Mouse (Mus musculus): ENCODE data around the gene Tiam1.

The Tiam1 gene

DNA sequence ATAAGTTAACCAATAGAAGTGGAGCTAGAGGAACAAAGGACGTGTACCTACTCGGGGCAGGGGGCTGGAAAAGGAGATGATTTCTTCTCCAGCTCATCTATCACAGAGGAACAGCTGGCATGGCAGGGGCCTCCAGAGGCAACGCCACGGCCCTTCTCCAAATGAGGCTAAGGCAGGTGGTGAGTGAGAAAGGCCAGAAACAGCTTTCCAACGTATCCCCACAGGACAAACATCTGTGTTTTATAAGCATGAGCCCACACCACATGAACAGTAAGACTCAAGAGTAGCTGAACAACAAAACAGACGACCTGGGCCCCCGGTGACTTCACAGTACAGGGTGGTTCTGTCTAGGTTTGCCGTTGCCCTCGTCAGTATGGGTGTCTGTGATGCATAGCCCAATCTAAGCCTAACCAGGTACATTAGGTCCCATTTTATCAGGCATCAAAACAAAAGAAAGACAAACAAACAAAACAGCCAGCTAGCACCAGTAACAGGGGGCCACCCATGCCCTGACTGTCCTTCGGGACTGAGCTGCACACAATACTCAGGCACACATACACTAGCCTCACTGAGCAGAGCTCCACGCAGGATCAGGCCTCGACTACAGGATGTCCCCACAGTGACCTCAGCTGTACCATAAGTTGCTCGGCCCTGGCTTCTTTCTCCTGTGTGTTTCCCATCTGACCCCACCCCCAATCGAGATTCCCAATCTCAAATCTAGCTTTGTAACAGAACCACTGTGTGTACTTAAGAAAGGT lies 260.9 kb downstream of the Tiam1 start:
- DNase-seq (ENCODE audit: low spot score), result no peak

DNA sequence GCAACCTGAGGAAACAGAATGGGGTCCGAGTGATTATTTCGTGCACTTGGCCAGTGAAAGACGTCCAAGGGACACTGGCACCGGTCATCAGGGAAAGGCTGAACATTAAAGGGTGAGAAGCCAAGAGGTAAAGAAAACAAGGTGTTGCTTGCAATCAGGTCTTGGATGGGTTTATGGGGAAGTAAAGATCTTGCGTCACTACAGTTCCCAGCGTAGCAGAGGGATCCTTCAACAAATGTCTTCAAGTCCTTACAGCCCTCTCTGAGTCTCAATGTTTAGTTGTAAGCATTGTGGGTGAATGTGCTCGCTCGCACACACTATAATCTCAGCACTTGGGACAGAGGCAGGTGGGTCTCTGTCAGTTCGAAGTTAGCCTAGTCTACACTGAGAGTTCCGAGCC lies 266.4 kb downstream of the Tiam1 start:
- DNase-seq (ENCODE audit: low spot score), result no peak

DNA sequence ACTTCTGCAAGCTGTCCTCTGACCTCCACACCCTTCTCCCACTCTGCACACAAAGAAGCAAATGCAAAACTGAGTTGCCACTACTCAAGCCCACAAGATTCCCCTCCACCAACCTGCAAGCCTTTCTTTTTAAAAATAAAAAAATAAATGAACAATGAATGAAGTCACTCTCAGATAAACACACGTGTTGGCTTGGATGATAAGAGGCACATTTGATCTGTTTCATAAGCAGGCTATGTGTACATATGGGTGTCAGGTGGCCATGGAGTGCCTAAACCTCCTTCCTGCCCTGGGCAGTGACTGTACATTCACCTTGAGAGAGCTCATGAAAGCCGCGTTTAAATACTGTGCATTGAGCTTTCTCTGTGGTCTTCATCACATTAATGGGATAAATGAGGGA lies 267.5 kb downstream of the Tiam1 start:
- DNase-seq (ENCODE audit: low spot score), result no peak

DNA sequence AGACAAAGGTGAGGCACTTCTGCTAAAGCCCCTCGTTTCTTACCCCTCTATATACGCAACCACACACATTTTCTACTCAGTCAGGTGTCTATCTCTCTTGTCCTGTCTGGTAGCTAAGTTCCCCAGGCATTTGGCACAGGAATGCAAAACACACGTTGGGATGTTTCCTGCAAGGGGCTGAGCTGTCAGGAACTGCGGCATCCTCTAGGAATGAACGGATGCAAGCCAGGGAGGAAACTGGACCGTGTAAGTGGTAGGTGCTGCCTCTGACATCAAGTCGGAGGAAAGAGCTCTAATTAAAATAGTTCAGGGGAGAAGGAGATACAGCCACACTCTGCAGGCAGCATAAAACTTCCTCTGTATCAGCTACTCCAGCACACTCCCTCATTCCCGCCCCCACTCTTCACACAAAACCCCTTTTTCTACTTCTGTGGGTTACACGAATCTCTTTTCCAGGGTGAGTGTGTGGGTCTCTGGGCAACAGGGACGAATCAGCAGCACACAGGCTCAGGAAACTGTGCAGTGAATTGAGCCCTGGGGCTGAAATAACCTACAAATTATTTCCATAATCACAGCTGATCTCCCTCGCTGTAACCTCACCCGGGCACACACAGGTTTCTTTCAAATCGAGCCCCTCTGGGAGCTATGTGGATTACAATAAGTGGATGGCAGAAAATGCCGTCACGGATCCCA lies 269.4 kb downstream of the Tiam1 start:
- no peak for DNase-seq (ENCODE audit: low spot score)

DNA sequence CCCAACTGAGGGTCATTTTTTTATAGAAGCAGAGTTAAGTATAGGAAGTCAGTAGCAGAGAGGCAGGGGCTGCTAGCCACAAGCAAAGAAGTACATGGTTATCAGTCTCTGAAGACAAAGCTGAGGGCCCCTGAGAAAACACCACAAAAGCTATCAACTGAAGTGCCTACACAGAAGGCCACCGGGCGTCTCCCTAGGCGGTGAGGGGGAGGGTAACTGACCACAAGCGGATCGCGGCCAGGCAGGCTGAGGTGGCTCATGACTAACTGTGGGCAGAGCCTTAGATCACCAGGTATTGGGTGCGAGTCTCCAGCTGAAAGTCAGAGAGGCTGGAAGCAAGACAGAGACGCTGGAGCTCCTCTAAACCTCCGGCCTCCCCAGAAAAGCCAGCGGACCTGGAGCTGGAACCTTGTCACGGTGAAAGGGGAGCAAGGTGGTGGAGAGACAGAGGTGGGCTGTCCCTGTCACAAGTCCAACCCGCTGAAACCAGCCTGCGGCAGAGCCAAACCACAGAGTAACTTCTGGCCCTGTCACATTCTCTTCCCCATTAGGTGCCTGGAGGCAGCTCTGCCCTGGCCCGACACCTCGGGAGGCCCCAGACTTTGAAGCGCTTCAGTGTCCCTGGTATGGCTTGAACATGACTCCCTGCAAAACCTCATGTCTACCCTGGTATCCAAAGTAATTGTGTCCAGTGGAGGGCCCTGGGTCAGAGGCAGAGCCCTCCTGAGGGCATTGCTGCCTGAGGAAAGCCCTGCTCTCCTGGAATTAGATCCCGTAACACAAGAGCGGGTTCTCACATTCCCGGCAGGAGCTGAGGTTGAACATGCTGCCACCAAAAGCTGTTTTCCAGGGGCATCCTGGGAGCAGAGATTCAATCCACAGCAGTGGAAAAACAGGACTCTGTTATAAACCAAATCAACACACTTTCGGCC lies 271.3 kb downstream of the Tiam1 start:
- no peak for DNase-seq (ENCODE audit: low spot score)

DNA sequence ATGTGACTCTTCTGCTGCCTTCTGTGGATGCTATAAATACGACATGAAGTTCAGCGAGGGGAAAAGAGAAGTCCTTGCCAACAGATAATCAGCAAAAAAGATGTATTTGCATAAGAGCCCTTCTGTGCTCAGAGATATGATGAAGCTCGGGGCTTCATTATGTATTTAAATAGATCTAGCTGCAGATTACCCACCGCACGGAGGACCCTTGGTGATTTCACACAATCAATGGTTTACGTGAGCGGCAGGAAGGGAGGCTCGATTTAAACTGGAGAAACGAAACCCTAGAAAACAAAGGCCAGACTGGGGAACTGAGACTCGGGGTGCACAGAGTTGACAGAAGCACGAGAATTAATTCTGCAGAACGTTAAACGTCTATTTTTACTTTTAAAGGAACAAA lies 272.2 kb downstream of the Tiam1 start:
- no peak for DNase-seq (ENCODE audit: low spot score)

DNA sequence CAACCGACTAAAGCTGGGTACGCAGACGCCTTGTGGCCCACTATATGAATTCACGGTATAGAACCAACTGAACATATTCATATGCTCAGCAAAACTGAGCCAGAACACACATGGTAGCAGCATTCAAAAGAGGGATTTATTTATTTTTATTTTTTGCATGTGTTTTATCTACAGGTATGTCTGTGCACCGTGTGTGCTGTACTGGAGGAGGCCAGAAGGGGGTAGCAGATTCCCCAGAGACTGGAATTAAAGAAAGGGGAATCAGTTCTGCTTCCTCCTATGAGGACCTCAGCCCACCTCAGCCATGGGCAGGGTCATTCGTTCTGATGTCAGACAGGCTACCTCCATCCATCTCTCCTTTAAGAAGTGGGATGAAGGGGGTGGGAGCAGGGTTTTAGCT lies 273.5 kb downstream of the Tiam1 start:
- DNase-seq (ENCODE audit: low spot score), result no peak

DNA sequence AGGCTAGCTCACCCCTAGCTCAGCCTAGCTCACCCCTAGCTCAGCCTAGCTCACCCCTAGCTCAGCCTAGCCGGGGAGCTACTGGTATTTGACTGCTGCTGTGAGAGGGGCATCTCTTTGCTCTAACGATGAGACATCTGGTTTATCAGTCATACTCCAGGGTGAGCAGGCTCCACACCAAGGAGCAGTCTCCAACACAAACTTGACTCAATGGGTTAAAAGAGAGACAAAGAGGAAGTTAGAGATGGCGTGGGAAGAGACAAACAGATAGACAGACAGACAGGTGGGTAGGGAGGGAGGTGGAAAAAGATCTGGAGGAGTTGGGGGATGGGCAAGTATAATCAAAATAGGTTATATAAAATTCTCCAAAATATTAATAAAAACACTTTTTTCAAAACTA lies 275.1 kb downstream of the Tiam1 start:
- DNase-seq (ENCODE audit: low spot score), result no peak

DNA sequence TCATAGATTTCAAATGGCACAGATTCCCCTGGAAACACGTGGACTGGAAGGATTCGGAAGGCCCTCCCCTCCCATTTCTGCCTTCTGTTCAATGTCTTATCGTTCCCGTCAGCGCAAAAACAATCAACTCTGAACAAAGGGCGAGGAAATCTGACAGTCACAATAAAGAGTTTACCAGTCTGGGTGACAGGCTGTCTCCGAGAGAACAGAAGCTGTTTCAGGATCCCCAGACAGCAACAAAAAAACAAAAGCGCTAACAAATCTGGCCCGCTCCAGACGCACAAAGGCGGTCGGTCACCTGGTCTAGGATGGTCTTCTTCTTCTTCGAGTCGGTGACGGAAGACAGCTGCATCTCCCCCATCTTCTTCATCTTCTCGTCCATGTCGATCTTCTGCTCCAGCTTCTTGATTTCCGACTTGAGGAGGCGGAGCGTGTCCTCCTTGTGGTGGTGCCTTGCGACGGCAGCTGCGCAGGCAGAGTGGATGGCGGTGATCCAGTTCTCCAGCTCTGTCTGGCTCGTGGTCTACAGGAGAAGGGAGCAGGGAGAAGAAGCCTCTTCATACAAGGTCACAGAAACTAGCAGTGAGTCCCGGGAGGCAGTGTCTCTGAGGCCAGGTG lies 276.2 kb downstream of the Tiam1 start:
- no peak for DNase-seq (ENCODE audit: low spot score)

DNA sequence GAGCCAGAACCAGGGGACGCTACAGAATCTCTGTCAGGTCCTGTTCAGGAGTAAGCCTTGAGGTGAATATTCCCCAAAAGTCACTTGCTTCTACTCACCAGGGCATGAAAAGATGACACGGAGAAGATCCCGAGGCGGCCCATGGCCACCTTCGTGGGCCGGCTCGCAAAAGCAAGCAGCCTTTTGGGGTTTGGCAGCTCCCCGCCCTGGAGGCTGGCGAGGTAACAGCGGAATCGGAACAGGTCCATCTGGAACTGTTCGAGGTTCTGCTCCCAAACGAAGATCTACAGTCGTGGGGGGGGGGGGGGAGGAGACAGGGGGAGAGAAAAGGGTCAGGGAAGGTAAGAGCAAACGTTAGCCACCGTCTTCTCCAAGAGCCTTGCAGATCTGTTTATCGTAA lies 278.4 kb downstream of the Tiam1 start:
- no peak for DNase-seq (ENCODE audit: low spot score)

DNA sequence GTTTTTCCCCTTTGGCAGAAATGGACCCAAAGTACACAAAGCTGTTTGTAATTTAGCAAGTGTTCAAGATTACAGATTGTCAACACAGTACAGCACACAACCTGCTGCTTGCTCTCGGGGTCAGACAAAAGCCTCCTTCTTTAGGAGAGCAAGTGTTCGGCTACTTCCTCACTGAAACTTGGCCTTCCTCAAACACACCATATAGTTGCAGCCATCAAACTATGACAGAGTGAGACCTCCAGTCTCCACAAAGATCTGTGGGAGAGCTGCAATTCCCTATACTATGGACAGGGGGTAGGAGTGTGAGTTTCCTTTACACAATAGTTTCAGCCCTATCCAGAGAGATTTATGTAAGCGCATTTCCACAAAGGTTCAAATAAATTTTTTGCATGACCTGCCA lies 278.9 kb downstream of the Tiam1 start:
- DNase-seq (ENCODE audit: low spot score), result no peak

DNA sequence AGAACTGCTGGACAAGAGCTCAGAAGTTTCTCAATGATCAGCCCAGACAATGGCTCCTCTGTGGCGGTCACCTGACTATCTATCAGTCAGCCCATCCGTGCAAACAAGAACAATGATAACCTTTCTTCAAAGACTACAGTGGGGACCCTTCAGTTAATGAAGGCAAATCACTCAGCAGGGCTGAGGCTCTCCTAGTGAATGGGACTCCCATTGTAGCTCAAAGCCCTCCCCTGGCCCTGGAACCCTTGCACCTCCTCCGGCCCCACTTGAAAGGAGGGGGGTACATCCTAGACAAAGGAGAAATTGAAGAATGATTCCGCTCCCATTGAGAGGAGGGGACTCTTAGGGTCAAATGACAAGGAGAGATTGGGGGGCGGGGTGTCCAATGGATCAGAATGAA lies 280.3 kb downstream of the Tiam1 start:
- no peak for DNase-seq (ENCODE audit: low spot score)

DNA sequence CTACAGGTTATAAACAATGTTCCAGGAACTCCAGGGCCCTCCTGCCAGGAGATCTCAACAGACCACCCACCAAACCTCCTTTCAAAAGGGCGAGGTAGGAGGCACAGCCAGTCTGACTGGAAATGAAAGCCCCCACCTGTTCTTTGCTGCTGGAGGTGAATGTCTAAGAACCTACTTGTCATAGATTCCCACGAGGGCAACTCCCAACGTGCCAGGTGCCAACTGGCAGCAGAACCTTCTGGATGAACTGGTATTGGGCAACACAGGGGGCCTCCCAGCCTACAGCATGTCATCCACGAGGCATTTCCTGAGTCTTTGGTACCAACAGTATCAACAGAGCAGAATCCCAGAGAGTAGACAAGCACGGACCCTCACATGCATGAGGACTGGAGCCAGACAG lies 282.0 kb downstream of the Tiam1 start:
- no peak for DNase-seq (ENCODE audit: low spot score)

DNA sequence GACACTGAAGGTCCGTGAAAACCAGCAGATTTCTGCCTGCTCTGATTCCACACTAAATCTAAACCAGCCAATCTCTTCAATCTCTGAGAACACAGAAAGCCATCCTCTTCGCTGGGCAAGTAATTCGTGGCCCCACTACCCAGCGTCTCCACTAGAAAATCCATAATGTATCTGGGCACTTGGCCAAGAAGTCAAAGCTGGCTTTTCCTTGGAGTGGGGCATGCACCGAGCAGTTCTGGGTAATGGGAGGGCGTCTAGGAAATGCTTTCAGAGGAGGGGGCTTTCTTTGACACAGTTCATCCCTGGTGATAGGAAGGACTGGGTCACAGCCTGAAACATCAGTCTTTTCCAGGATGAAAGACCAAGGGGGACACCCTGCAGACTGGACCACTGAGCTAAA lies 282.9 kb downstream of the Tiam1 start:
- no peak for DNase-seq (ENCODE audit: low spot score)

DNA sequence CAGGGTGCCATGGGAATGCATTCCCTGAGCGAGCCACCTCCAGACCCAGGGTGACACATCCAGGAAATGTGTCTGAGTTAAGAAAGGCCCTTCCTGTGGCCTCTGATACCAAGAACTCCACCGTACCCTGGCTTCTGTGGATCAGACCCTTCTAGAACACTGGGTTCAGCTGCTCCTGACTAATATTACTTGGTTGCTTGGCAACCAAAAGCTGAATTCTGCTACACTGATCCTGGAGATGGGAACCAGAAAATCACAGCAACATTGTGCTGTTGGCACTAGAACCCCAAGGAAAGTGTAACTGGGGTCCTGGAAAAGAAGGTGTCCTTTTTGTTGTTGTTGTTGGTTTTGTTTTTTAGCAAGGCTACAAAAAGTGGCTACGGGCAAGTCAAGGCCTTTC lies 285.9 kb downstream of the Tiam1 start:
- DNase-seq (ENCODE audit: low spot score), result no peak

DNA sequence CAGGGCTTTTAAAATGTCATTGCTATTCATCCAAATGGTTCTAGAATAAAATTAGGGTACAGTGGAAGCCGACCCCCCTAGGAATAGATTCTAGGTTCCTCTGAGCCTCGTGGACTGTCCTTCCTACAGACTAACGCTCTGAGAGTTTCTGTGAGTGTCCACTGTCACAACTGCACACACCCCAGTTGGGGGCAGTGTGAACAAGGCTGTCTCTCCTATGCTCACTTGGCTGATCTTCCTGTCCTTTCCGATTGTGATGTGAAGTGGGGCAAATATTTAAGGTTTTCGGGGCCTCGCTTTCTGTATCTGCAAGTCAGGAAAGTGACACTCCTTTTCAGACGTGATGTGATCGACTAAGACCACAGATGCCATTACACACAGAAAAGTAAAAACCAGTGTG lies 288.8 kb downstream of the Tiam1 start:
- no peak for DNase-seq (ENCODE audit: low spot score)

DNA sequence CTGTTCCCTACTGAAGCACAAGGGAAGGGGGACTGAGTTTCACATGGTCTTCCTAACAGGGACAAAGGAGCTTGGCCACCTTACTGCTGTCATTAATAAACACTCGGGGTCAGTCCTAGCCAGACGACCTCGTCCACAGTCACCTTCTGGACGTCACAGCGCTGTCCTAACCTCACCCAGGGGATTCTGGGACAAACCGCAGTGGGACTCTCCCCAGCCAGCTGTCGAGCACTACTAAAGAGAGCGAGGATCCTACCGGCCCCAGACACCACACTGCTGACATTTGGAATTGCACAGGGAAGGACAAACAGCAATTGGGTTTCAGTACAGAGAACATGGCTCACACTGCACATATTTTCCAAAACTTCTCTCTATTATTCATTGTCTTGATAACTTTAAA lies 292.2 kb downstream of the Tiam1 start:
- no peak for DNase-seq (ENCODE audit: low spot score)

DNA sequence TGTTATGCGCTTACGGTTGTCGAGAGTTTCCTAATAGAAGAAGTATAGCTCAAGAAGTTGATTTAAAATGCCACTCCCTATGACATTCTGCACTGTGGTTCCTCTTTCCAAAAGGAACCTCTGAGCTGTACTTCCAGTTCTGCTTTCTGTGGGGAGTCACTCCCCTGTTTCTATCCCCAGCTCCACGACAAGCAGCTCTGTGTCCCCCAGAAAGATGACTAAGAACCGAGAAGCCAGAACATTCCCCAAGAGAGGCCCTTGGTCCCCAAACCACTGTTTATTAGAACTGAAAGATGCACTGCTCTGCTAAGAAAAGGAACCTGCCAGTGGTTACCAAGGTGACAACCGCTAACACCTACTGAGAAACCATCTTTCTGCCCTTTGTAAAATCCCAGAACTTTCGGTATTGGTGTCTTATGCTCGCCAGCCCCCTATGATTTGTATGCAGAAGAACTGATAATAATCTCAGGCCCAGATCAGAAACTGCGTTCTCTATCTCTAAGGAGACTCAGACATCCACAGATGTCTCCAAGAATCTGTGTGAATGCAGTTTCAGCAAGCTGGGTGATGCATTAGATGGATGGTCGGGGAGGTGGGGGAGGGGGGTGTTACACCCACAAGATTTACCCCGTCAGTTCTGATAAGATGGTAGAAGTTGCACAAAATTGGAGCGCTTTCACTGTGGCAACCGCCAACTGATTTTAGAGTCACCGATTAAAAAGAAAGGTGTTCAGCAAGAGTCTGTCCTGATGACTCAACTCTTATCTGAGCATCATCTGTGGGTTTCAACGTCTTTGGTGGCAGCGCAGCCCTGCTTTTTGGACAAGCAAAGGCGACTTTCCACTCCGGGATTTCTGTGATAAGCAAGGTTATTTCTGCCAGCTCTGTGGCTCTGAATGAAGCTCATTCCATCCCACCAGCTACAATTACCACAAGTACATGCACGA lies 294.6 kb downstream of the Tiam1 start:
- DNase-seq (ENCODE audit: low spot score), result no peak

DNA sequence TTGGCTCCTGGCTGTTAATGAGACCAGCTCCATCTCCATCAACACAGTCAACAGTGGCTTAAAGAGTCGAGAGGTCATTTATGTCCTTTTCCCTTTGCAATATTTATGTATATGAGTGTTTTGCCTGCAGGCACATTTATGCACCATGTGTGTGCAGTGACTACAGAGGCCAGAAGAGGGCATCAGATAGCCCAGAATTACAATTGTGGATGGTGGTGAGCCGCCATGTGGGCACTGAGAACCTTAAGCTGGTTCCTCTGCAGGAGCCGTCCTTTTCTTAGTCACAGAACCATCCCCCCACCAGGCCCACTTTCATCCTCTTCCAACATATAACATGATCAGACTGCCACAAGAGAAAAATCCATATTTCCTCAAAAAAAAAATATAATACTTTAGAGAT lies 295.4 kb downstream of the Tiam1 start:
- DNase-seq (ENCODE audit: low spot score), result no peak

DNA sequence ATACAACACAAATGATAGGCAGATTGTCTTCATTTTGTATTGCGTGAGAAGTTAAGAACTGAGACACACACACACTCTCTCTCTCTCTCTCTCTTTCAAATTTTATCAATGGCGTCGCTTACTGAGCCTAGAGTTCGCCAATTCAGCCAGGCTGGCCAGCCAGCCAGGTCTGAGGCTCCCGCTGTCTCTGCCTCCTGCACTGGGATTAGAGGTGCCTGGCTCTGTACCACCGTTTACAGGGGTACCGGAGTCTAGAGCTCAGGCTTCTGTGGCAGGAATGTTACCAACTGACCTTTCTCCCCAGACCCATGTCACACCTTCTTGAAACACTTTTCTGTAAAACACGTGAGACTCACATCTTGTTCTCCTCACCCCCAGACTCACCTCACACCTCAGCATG lies 298.1 kb downstream of the Tiam1 start:
- no peak for DNase-seq (ENCODE audit: low spot score)

DNA sequence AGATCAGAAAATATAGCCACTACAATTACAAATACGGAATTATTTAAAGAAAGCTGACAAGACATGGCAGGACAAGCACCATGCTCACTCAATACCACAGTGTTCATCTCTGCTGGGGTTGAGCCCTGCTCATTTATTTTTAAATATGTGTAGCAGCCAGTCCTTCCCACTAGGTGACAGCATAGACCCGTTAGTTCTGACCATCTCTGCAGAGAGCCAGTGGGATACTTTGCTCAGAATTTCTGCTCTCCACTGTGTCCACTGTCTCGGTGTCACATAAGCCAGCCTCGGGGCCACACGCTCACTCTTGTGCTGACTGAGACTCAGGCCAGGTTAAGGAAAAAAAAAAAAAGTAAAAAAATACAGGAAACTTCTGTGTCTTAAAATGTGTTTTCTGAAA lies 299.0 kb downstream of the Tiam1 start:
- DNase-seq (ENCODE audit: low spot score), result no peak

All from urinary bladder, postnatal 10 days (tissue).